Mouse (Mus musculus): Measurements from ENCODE around the gene Olfr1311. TPM values are rescaled to one million over a fixed set of nuclear protein-coding genes. Genes with fewer than 3 reads are reported as not detected.

The Olfr1311 gene
- not detected for polyA plus RNA-seq (2015; fragmentation: Illumina TruSeq; extraction: RNeasy Lipid Tissue Mini Kit (QIAGEN cat#74804); ENCODE audit: insufficient read depth, low replicate concordance)

DNA sequence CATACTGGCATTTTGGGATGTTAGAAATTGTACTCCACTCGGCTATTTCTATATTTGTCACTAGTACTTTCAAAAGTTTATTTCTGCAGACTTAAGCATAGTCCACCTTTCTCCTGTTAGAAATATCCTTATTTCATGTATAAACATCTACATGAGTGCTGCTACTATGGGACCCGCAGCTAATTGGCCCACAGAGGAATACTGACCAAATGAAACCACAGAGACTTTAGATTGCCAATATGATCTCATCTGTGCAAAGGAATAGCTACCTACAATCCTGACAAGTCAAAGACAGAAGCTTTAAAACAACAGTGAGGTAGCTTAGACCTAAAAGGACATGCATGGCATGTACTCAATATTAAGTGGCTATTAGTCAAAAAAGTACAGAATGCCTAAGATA lies at the start of gene Olfr1311:
TSS of gene Olfr1311 (minus strand) at position 101 of the 400 bp plus-strand sequence.

DNA sequence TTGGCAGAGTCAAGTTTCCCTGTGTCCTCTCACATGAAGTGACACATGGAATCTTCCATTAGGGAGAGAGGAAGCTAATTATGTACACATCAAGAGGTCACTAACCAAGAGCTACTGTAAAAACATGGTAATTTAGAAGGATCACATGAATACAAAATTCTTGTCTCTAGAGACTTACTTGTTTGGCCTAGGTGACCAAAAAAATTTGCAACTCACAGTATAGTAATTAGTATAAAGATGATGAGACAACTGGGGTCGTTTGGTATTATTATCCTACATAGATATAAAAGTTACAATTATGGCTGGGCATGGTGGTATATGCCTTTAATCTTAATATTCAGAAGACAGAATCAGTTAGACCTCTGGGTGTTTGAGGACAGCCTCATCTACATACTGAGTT lies 25.9 kb upstream of the Olfr1311 start, which contains the start of gene Olfr1312:
TSS of gene Olfr1312 (minus strand) at position 101 of the 400 bp plus-strand sequence.

DNA sequence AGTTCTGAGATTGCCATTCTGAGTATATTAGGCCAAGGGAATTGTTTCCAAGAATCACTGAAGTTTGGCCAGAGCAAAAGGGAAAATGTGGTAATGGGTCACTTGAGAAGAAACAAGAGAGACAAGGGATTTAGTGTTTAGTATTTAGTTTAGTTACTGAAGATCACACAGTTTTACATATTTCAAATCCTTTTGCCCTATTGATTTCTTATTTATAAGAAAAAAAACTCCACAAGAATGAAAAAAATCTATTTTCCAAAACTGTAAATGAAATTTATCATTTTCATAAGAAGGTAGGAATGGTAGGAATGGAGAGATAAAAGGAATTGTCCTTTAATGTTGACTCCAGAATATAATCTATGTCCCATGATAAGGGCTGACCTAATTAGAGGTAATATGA lies 11.6 kb downstream of the Olfr1311 start, which contains the start of gene Olfr1310:
TSS of gene Olfr1310 (minus strand) at position 101 of the 400 bp plus-strand sequence.

DNA sequence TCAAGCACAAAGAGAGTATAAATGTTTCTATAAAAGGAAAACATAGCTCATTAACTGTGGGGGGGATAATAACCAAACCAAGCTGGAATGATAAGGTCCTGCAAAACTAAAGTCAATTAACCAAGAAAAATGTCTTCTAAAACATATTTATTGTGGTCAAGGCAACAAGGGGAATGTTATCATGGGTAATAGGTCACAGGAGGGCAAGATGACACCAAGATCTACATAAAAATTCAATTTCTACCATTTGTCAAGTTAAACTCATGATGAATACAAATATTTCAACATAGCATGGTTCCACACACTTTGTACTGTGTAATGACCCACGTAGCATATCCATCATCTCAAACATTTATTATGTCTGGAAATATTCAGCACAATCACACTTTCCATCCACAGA lies 34.0 kb downstream of the Olfr1311 start, which contains the start of gene Olfr1309:
TSS of gene Olfr1309 (minus strand) at position 101 of the 400 bp plus-strand sequence.

Other genes with a start within 250 kb of the Olfr1311 start
- not detected for gene Olfr1302, start 247.0 kb downstream of the Olfr1311 start, polyA plus RNA-seq (2015; fragmentation: Illumina TruSeq; extraction: RNeasy Lipid Tissue Mini Kit (QIAGEN cat#74804); ENCODE audit: insufficient read depth, low replicate concordance)
- not detected for gene Olfr1303, start 204.1 kb downstream of the Olfr1311 start, polyA plus RNA-seq (2015; fragmentation: Illumina TruSeq; extraction: RNeasy Lipid Tissue Mini Kit (QIAGEN cat#74804); ENCODE audit: insufficient read depth, low replicate concordance)
- gene Olfr1305, start 147.3 kb downstream of the Olfr1311 start, polyA plus RNA-seq (2015; fragmentation: Illumina TruSeq; extraction: RNeasy Lipid Tissue Mini Kit (QIAGEN cat#74804); ENCODE audit: insufficient read depth, low replicate concordance), result not detected
- gene Olfr1306, start 108.1 kb downstream of the Olfr1311 start, polyA plus RNA-seq (2015; fragmentation: Illumina TruSeq; extraction: RNeasy Lipid Tissue Mini Kit (QIAGEN cat#74804); ENCODE audit: insufficient read depth, low replicate concordance), result not detected
- not detected for gene Olfr1307, start 75.0 kb downstream of the Olfr1311 start, polyA plus RNA-seq (2015; fragmentation: Illumina TruSeq; extraction: RNeasy Lipid Tissue Mini Kit (QIAGEN cat#74804); ENCODE audit: insufficient read depth, low replicate concordance)
- gene Olfr1308, start 59.5 kb downstream of the Olfr1311 start, polyA plus RNA-seq (2015; fragmentation: Illumina TruSeq; extraction: RNeasy Lipid Tissue Mini Kit (QIAGEN cat#74804); ENCODE audit: insufficient read depth, low replicate concordance), result not detected
- not detected for gene Olfr1309, start 34.1 kb downstream of the Olfr1311 start, polyA plus RNA-seq (2015; fragmentation: Illumina TruSeq; extraction: RNeasy Lipid Tissue Mini Kit (QIAGEN cat#74804); ENCODE audit: insufficient read depth, low replicate concordance)
- gene Olfr1310, start 11.7 kb downstream of the Olfr1311 start, polyA plus RNA-seq (2015; fragmentation: Illumina TruSeq; extraction: RNeasy Lipid Tissue Mini Kit (QIAGEN cat#74804); ENCODE audit: insufficient read depth, low replicate concordance), result not detected
- gene Olfr1312, start 25.8 kb upstream of the Olfr1311 start, polyA plus RNA-seq (2015; fragmentation: Illumina TruSeq; extraction: RNeasy Lipid Tissue Mini Kit (QIAGEN cat#74804); ENCODE audit: insufficient read depth, low replicate concordance), result not detected
- gene Olfr1313, start 53.4 kb upstream of the Olfr1311 start, polyA plus RNA-seq (2015; fragmentation: Illumina TruSeq; extraction: RNeasy Lipid Tissue Mini Kit (QIAGEN cat#74804); ENCODE audit: insufficient read depth, low replicate concordance), result not detected
- not detected for gene Olfr1314, start 72.4 kb upstream of the Olfr1311 start, polyA plus RNA-seq (2015; fragmentation: Illumina TruSeq; extraction: RNeasy Lipid Tissue Mini Kit (QIAGEN cat#74804); ENCODE audit: insufficient read depth, low replicate concordance)
- gene Olfr1315-ps1, start 91.0 kb upstream of the Olfr1311 start, polyA plus RNA-seq (2015; fragmentation: Illumina TruSeq; extraction: RNeasy Lipid Tissue Mini Kit (QIAGEN cat#74804); ENCODE audit: insufficient read depth, low replicate concordance), result not detected
- gene Olfr1316, start 110.6 kb upstream of the Olfr1311 start, polyA plus RNA-seq (2015; fragmentation: Illumina TruSeq; extraction: RNeasy Lipid Tissue Mini Kit (QIAGEN cat#74804); ENCODE audit: insufficient read depth, low replicate concordance), result not detected
- not detected for gene Olfr1317, start 115.9 kb upstream of the Olfr1311 start, polyA plus RNA-seq (2015; fragmentation: Illumina TruSeq; extraction: RNeasy Lipid Tissue Mini Kit (QIAGEN cat#74804); ENCODE audit: insufficient read depth, low replicate concordance)
- gene Olfr1318, start 129.8 kb upstream of the Olfr1311 start, polyA plus RNA-seq (2015; fragmentation: Illumina TruSeq; extraction: RNeasy Lipid Tissue Mini Kit (QIAGEN cat#74804); ENCODE audit: insufficient read depth, low replicate concordance), result not detected
- 7.4 TPM for gene Lpcat4, start 215.1 kb upstream of the Olfr1311 start, polyA plus RNA-seq (2015; fragmentation: Illumina TruSeq; extraction: RNeasy Lipid Tissue Mini Kit (QIAGEN cat#74804); ENCODE audit: insufficient read depth, low replicate concordance)
- not detected for gene Nutm1, start 234.9 kb upstream of the Olfr1311 start, polyA plus RNA-seq (2015; fragmentation: Illumina TruSeq; extraction: RNeasy Lipid Tissue Mini Kit (QIAGEN cat#74804); ENCODE audit: insufficient read depth, low replicate concordance)
- gene Nop10, start 237.5 kb upstream of the Olfr1311 start, polyA plus RNA-seq (2015; fragmentation: Illumina TruSeq; extraction: RNeasy Lipid Tissue Mini Kit (QIAGEN cat#74804); ENCODE audit: insufficient read depth, low replicate concordance), result 87.9 TPM
- gene Slc12a6, start 241.4 kb upstream of the Olfr1311 start, polyA plus RNA-seq (2015; fragmentation: Illumina TruSeq; extraction: RNeasy Lipid Tissue Mini Kit (QIAGEN cat#74804); ENCODE audit: insufficient read depth, low replicate concordance), result 225 TPM
- gene Gm21985, start 241.9 kb upstream of the Olfr1311 start, polyA plus RNA-seq (2015; fragmentation: Illumina TruSeq; extraction: RNeasy Lipid Tissue Mini Kit (QIAGEN cat#74804); ENCODE audit: insufficient read depth, low replicate concordance), result 1.1 TPM